Mouse (Mus musculus) limb, embryonic 11.5 days (tissue): ENCODE measurements at regions not wholly inside any gene's neighbourhood (a gene's known extent, or its start where the extent isn't known, plus 50 kb on each side); places are given as distances from the start of the nearest gene placed in this dataset.
"Not testable (repeated sequence)": the region's sequence is repeated elsewhere in the genome, so short reads cannot be mapped to it uniquely, and the experiment has no call there.

Source experiments
- ATAC-seq: fragments of 200-750 bp; cut with Nextera tagmentation; 2 replicates; pipeline ENCODE4 v1.8.0; 2017; ENCODE audit warnings: low read depth; ENCODE audit not compliant: insufficient number of reproducible peaks, low FRiP score, low TSS enrichment
- DNase-seq: peaks from one replicate; pipeline ENCODE4 v3.0.0-alpha.2; 2015; ENCODE audit warnings: low spot score
- H3K27ac ChIP-seq: fragments of 300-500 bp; sonication (generic); replicated peaks from 2 replicates; pipeline ENCODE4 v1.5.1; 2014; ENCODE audit warnings: low read depth, mild to moderate bottlenecking, low read length
- H3K27me3 ChIP-seq: fragments of 300-500 bp; sonication (generic); 2 replicates; pipeline ENCODE4 v1.6.1; 2014; ENCODE audit warnings: mild to moderate bottlenecking, low read length, mixed read lengths; ENCODE audit not compliant: control insufficient read depth, insufficient read depth
- H3K36me3 ChIP-seq: fragments of 300-500 bp; sonication (generic); 2 replicates; pipeline ENCODE4 v1.6.1; 2014; ENCODE audit warnings: mild to moderate bottlenecking, low read length, moderate library complexity, mixed read lengths; ENCODE audit not compliant: control insufficient read depth, insufficient read depth
- H3K4me1 ChIP-seq: fragments of 300-500 bp; sonication (generic); 2 replicates; pipeline ENCODE4 v1.6.1; 2014; ENCODE audit warnings: low read length, mixed read lengths; ENCODE audit not compliant: control insufficient read depth, insufficient read depth
- H3K4me2 ChIP-seq: fragments of 300-500 bp; sonication (generic); 2 replicates; pipeline ENCODE4 v1.6.1; 2014; ENCODE audit warnings: low read depth, mild to moderate bottlenecking, moderate library complexity; ENCODE audit not compliant: severe bottlenecking
- H3K4me3 ChIP-seq: fragments of 300-500 bp; sonication (generic); 2 replicates; pipeline ENCODE4 v1.5.1; 2014; ENCODE audit warnings: low read depth, low read length
- H3K9ac ChIP-seq: fragments of 300-500 bp; sonication (generic); 2 replicates; pipeline ENCODE4 v1.6.1; 2014; ENCODE audit warnings: mild to moderate bottlenecking, low read length
- H3K9me3 ChIP-seq: fragments of 300-500 bp; sonication (generic); 2 replicates; pipeline ENCODE4 v1.6.1; 2016; ENCODE audit warnings: low read length; ENCODE audit not compliant: control insufficient read depth
- WGBS: fragments of 180-500 bp; shearing (Covaris S2); extraction: QIAGEN DNeasy Blood & Tissue Kit; methylation state at CpG from one replicate; pipeline ENCODE4 v1.1.7; 2014; 5-methylcytosine and 5-hydroxymethylcytosine counted together

DNA sequence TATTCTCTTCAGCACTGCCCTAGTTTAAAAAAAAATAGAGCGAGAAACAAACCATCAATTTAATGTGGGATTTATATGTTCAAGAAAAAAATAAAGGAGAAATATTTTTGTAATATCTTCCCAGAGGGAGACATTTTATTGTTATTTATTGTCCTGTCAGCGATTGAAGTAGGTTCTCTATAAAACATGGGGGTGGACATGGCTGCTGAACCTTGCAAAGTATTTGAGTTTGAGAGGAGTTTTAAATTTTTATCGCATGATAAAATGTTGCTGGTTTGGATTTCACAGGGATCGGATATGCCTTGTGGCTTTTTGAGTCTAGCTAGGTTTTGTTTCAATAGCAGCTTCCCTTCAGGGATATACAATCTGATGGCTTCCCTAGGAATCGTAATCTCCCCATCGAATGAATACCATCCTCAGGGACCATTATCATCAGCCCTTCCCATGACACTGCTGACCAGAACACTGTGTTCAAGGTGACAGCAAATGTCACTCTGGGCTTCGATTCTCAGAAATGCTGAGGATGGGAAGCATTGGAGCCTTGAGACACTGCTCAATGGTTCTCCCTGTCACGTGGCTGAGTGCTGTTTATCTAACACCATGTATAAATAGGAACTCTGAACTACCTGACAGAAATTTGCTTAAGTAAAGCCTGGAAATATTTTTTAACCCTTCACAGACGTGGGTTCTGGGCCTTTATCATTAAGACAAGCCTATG, 228.1 kb upstream of the Tram1l1 start:
- Histone ChIP-seq H3K9me3 (no peaks in the 10 kb centered on the region), H3K4me1 (no peaks in the 10 kb centered on the region), H3K27me3 (no peaks in the 10 kb centered on the region), H3K9ac (no peak overlapping the region), H3K36me3 (no peaks in the 10 kb centered on the region), H3K27ac (no peak overlapping the region), H3K4me2 (no peak overlapping the region), H3K4me3 (no peak overlapping the region)
- DNase-seq (no peak), ATAC-seq (no peak)
- 75% methylated on average over 9 of the region's 9 CpGs for WGBS

DNA sequence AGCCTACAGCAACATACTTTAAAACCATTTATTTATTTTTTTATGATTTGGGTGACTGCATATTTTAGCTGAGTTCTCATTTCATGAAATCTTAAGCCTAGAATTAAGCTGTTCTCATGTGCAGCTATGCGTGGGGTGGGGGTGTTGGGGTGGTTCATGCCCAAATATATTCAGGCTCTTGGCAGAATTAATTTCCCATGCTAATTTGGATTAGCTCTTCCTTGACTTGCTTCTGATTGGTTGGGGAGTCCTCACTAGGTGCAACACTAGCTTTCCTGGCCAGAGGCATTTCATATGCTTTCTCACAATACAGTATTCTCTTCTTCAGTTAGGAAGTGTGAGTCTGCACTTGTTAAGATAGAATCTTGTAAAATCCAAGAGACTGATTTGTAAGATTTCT, 206.7 kb upstream of the Tram1l1 start:
- H3K4me1 ChIP-seq = no peaks in the 10 kb centered on the region
- no peaks in the 10 kb centered on the region for H3K9me3 ChIP-seq
- no peak overlapping the region for H3K4me3 ChIP-seq
- H3K27ac ChIP-seq = no peak overlapping the region
- H3K4me2 ChIP-seq = no peak overlapping the region
- no peak for DNase-seq
- no peaks in the 10 kb centered on the region for H3K36me3 ChIP-seq
- H3K9ac ChIP-seq = no peak overlapping the region
- no peaks in the 10 kb centered on the region for H3K27me3 ChIP-seq
- 90% methylated on average over 1 of the region's 1 CpGs for WGBS
- no peak for ATAC-seq

DNA sequence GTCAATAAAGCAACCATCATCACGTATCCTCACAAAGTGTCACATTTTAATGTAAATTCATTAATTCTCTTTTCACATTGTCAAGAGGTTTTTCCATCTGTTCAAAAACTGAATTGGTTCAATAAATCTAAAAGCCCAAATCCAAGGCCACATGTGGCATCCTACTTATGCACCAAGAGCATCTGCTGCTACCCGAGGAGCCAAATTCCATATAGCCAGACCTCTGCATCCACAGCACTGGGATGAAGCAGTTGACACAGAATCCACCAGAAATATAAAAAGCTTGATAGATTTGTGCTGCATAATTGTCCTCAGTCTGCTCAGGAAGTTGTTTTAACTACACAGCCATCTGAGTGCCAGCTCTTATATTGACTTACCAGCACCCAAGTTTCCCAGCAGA, 164.4 kb upstream of the Tram1l1 start:
- no peak overlapping the region for H3K4me3 ChIP-seq
- no peak overlapping the region for H3K9ac ChIP-seq
- ATAC-seq = no peak
- H3K9me3 ChIP-seq = no peaks in the 10 kb centered on the region
- no peaks in the 10 kb centered on the region for H3K36me3 ChIP-seq
- DNase-seq = no peak
- 81% methylated on average over 2 of the region's 2 CpGs for WGBS
- H3K4me2 ChIP-seq = no peak overlapping the region
- no peaks in the 10 kb centered on the region for H3K4me1 ChIP-seq
- no peaks in the 10 kb centered on the region for H3K27me3 ChIP-seq
- H3K27ac ChIP-seq = no peak overlapping the region

DNA sequence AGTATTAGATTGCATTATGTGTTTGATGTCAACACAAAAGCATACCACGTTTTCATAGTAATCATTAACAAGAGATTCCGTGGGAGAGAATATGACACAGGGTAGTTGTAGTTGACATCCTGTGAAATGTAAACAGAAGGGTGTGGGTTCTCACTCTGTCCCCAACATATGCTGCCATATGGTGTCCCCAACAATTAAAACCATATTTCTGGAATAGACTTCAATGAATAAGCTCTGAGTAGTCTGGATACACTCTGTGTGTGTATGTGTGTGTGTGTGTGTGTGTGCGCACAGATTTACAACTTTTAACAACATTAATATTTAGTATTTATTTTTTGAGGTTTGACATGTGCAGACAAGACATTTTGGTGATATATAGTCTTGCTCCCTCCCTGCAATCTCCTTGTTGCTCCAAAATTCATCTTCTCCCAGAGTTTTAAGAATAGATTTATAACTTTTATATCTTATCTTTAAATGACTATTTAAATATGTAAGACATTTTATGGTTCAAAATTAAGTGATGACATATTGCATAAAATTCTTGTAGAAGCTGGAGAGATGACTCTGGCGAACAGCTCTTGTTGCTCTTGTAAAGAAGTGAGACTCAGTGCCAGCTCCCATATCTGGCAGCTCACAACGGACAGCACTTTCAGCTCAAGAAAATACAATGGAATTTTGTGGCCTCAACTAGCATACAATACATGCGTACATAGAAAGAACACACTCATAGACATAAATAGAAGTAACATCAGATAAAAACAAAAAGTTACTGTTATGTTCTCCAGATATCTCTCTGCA, 162.6 kb upstream of the Tram1l1 start:
- no peaks in the 10 kb centered on the region for H3K4me1 ChIP-seq
- H3K36me3 ChIP-seq = no peaks in the 10 kb centered on the region
- no peak overlapping the region for H3K27ac ChIP-seq
- H3K27me3 ChIP-seq = no peaks in the 10 kb centered on the region
- ATAC-seq (no peak), DNase-seq (no peak)
- no peak overlapping the region for H3K9ac ChIP-seq
- 84% methylated on average over 6 of the region's 6 CpGs for WGBS
- no peak overlapping the region for H3K4me2 ChIP-seq
- no peak overlapping the region for H3K4me3 ChIP-seq
- H3K9me3 ChIP-seq = no peaks in the 10 kb centered on the region

DNA sequence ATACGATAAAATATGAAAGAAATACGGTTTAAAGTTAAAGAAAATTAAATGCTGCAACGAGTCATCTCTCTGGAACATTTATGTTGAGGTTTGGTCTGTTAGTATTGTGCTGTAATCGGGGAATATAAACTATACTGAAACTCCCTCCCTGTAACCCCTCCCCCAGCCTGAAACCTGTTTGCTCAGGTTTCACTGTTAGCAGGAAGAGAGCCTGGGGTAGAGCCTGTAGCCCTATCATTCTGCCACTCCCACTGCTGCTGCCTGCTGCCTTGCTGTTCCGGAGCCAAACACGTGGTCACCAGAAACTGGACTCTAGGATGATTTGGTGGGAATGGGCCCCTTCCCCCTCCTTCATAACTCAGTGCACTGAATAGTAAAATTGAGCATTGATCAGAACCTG, 127.3 kb upstream of the Tram1l1 start:
- 60% methylated on average over 6 of the region's 6 CpGs for WGBS
- not testable (repeated sequence) for H3K4me3 ChIP-seq, H3K36me3 ChIP-seq, H3K27ac ChIP-seq, H3K9ac ChIP-seq, H3K9me3 ChIP-seq, H3K4me2 ChIP-seq, H3K4me1 ChIP-seq, DNase-seq, H3K27me3 ChIP-seq
- ATAC-seq = 0 out of 2 replicates have a peak, but pooled peaks have one; percentile 60

DNA sequence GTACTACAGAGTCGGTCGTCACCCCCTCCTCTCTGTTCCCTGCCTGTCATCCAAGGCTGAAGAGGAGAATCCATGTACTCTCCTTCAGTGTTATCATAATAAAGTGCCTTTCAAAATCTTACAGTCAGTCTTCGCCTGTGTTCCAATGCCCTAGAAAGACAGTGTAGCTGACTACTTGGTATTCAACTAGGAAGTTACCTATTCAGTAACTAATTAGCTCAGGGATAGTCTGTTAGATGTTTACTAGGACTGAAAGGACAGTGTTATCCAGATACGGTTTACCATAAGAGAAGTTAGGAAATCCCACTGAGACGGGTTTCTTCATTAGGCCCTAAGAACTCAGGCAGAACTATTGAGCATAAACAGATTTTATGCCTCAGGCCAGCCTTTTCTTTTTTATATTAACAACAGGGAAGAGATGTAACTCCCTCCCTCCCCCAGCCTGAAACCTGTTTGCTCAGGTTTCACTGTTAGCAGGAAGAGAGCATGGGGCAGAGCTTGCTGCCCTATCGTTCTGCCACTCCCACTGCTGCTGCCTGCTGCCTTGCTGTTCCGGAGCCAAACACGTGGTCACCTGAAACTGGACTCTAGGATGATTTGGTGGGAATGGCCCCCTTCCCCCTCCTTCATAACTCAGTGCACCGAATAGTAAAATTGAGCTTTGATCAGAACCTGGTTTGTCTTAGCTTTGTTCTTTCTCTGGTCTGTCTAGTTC, 120.3 kb upstream of the Tram1l1 start:
- not testable (repeated sequence) for DNase-seq, H3K36me3 ChIP-seq, H3K9ac ChIP-seq, H3K4me2 ChIP-seq, H3K27ac ChIP-seq, H3K4me1 ChIP-seq, H3K27me3 ChIP-seq, H3K9me3 ChIP-seq, ATAC-seq, H3K4me3 ChIP-seq
- 78% methylated on average over 9 of the region's 9 CpGs for WGBS

DNA sequence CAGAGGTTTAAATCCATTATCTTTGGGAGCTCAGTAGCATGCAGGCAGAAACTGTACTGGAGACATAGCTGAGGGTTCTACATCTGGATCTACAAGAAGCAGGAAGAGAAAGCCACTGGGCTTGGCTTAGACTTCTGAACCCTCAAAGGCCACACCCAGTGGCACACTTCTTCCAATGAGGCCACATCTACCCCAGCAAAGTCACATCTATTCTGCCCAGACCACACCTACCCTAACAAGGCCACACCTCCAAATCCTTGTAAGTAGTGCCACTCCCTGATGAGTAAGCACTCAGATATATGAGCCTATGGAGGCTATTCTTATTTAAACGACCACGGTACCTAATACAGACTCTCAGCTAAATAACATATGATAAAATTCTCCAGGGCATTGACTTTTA, 103.5 kb upstream of the Tram1l1 start:
- H3K36me3 ChIP-seq = no peaks in the 10 kb centered on the region
- H3K9me3 ChIP-seq = no peaks in the 10 kb centered on the region
- H3K9ac ChIP-seq = no peak overlapping the region
- H3K27ac ChIP-seq = no peak overlapping the region
- no peaks in the 10 kb centered on the region for H3K27me3 ChIP-seq
- H3K4me3 ChIP-seq = no peak overlapping the region
- no peaks in the 10 kb centered on the region for H3K4me1 ChIP-seq
- ATAC-seq (no peak), DNase-seq (no peak)
- no peak overlapping the region for H3K4me2 ChIP-seq
- 90% methylated on average over 2 of the region's 2 CpGs for WGBS

DNA sequence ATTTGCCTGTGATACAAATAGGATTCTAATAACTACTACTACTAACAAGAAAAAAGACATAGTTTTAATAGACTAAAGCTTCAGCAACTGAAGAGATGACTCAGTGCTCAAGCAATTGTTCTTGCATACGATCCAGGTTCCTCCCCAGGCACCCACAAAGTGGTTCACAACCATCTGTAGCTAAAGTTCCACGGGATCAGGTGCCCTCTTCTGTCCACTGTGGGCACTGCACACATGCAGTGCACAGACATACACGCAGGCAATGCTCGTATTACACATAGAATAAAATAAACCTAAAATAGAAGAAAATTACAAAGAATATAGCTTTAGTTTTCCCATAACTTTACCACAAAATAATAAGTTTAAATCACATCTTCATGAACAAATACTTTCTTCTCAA, 94.7 kb upstream of the Tram1l1 start:
- Histone ChIP-seq H3K36me3 (no peaks in the 10 kb centered on the region), H3K9me3 (no peaks in the 10 kb centered on the region), H3K27me3 (no peaks in the 10 kb centered on the region), H3K4me2 (no peak overlapping the region), H3K4me3 (no peak overlapping the region), H3K9ac (no peak overlapping the region), H3K27ac (no peak overlapping the region), H3K4me1 (no peaks in the 10 kb centered on the region)
- no peak for ATAC-seq
- DNase-seq = no peak
- 82% methylated on average over 4 of the region's 4 CpGs for WGBS
